Comparison of ENCODE assay signal across 8 mouse cellular contexts in the genomic region with DNA sequence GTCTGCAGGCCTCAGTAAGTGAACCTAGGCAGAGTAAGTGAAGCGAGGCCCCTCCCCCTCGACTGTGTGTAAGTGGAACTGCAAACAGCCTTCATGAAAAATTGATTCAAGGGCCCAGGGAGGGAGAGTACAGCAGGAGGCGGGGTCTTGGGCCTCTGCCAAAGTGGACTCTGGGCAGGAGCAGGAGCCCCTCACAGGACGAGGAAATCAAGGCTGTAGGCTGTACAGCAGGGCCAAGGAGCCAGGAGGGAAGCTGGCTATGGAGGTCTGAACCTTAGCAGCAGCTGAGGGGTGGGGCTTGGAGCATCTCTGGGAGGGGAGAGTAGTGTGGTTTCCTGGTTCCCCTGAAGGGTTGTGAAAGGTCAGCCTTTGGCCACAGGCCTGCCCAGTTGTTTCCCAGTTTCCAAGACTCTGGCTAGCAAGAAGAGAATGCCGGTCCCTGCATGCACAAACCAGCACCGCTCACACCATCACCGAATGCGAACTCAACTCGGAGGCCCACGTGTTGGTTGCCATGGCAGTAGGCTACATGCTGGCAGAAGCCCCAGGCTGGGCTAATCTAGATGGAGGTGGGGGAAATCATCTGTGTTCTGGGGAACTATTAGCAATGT. TPM values are rescaled to one million over a fixed set of nuclear protein-coding genes. Genes with fewer than 3 reads are reported as not detected.
DNase-seq lines count a peak whose midpoint lies in the region; ATAC-seq lines count a peak whose summit lies in the region.

No protein-coding gene starts in this region.

- H3K4me1 ChIP-seq in hindbrain, embryonic 10.5 days (replicated peaks): peaks cover 66% of the 10 kb centered on the region
- peaks cover 68% of the 10 kb centered on the region for H3K4me1 ChIP-seq in lung, embryonic 15.5 days
- peaks cover 48% of the 10 kb centered on the region for H3K4me1 ChIP-seq in neural tube, embryonic 15.5 days

- H3K4me2 ChIP-seq in lung, embryonic 15.5 days: peak overlapping the region; percentile 34
- peak overlapping the region; percentile 39 for H3K4me2 ChIP-seq in neural tube, embryonic 15.5 days

- H3K9ac ChIP-seq in lung, embryonic 15.5 days: peak overlapping the region; percentile 22; the same call in 1 of the 2 replicates
- H3K9ac ChIP-seq in neural tube, embryonic 15.5 days (replicated peaks): 0 out of 2 replicates have a peak overlapping the region, but pooled peaks have one; percentile 20

- peak; percentile 84 for DNase-seq in layer of hippocampus, adult 11-12 months (ENCODE audit: low spot score)
- no peak for DNase-seq in layer of hippocampus, adult 9-10 months (ENCODE audit: low spot score)
- peak; percentile 68 to 84 for DNase-seq in frontal cortex, adult 2 months (ENCODE audit: extremely low spot score in 1 of 2, low spot score in 1 of 2)
- peak; percentile 58 for DNase-seq in hindbrain, embryonic 10.5 days (ENCODE audit: low spot score)
- DNase-seq in layer of hippocampus, adult 8-10 months (ENCODE audit: low spot score in 2 of 2): peak; percentile 85 to 86
- no peak for DNase-seq in spleen, adult 18-20 months

- H3K27ac ChIP-seq in hindbrain, embryonic 10.5 days: peak overlapping the region; percentile 79
- peak overlapping the region; percentile 97 for H3K27ac ChIP-seq in lung, embryonic 15.5 days
- peak overlapping the region; percentile 84 for H3K27ac ChIP-seq in neural tube, embryonic 15.5 days (replicated peaks)

- no peaks in the 10 kb centered on the region for H3K36me3 ChIP-seq in hindbrain, embryonic 10.5 days
- H3K36me3 ChIP-seq in lung, embryonic 15.5 days: no peaks in the 10 kb centered on the region
- H3K36me3 ChIP-seq in neural tube, embryonic 15.5 days: no peaks in the 10 kb centered on the region

- peak overlapping the region; percentile 6; the same call in 1 of the 2 replicates for H3K4me3 ChIP-seq in hindbrain, embryonic 10.5 days
- H3K4me3 ChIP-seq in lung, embryonic 15.5 days: no peak overlapping the region
- H3K4me3 ChIP-seq in neural tube, embryonic 15.5 days (replicated peaks): no peak overlapping the region

- peak; percentile 77 for ATAC-seq in lung, embryonic 15.5 days (ENCODE audit: borderline replicate concordance, extremely low read depth, low FRiP score, low TSS enrichment)
- ATAC-seq in neural tube, embryonic 15.5 days (ENCODE audit: low FRiP score): peak; percentile 80

- H3K27me3 ChIP-seq in hindbrain, embryonic 10.5 days (ENCODE audit: insufficient read depth, poor library complexity, severe bottlenecking): peaks cover 5% of the 10 kb centered on the region; the same call in 1 of the 2 replicates
- H3K27me3 ChIP-seq in lung, embryonic 15.5 days: no peaks in the 10 kb centered on the region
- no peaks in the 10 kb centered on the region for H3K27me3 ChIP-seq in neural tube, embryonic 15.5 days (replicated peaks)

- no peaks in the 10 kb centered on the region for H3K9me3 ChIP-seq in hindbrain, embryonic 10.5 days
- no peaks in the 10 kb centered on the region for H3K9me3 ChIP-seq in lung, embryonic 15.5 days
- H3K9me3 ChIP-seq in neural tube, embryonic 15.5 days (replicated peaks): no peaks in the 10 kb centered on the region

- WGBS in hindbrain, embryonic 10.5 days: 24% methylated on average over 10 of the region's 10 CpGs
- WGBS in lung, embryonic 15.5 days: 6% methylated on average over 10 of the region's 10 CpGs
- WGBS in neural tube, embryonic 15.5 days: 11% methylated on average over 10 of the region's 10 CpGs

RNA-seq across cellular contexts. Expression of a gene that starts 3.4 kb away (rescaled TPM):
- polyA plus RNA-seq in frontal cortex, adult 2 months (2012; rRNA removed): 0.67 and 0.82 TPM in 2 replicates
- 0.50 and 0.77 TPM in 2 replicates for polyA plus RNA-seq in hindbrain, embryonic 10.5 days (2016; fragmentation: Nextera tagmentation; extraction: Ambion mirVana)
- under 1 TPM in 3 of 4 experiments, not detected in 1; 0.49 to 0.79 (median 0.73) TPM for total RNA-seq in layer of hippocampus, adult 8-10 months (2022)
- 0.38 and 0.56 TPM in 2 replicates for polyA plus RNA-seq in lung, embryonic 15.5 days (2015; fragmentation: Nextera tagmentation; extraction: Ambion mirVana)
- 0.64 and 1.4 TPM in 2 replicates for polyA plus RNA-seq in neural tube, embryonic 15.5 days (2015; fragmentation: Nextera tagmentation; extraction: Ambion mirVana)

RNA-seq across cellular contexts. Expression of a gene that starts 9.6 kb away (rescaled TPM):
- 1,138 and 1,210 TPM in 2 replicates for polyA plus RNA-seq in frontal cortex, adult 2 months (2012; rRNA removed)
- polyA plus RNA-seq in hindbrain, embryonic 10.5 days (2016; fragmentation: Nextera tagmentation; extraction: Ambion mirVana): 3,119 and 3,536 TPM in 2 replicates
- 1,000 to 10,000 TPM; 1,218 to 1,398 (median 1,309) TPM for total RNA-seq in layer of hippocampus, adult 8-10 months (2022)
- 2,618 and 2,638 TPM in 2 replicates for polyA plus RNA-seq in lung, embryonic 15.5 days (2015; fragmentation: Nextera tagmentation; extraction: Ambion mirVana)
- 3,602 and 3,776 TPM in 2 replicates for polyA plus RNA-seq in neural tube, embryonic 15.5 days (2015; fragmentation: Nextera tagmentation; extraction: Ambion mirVana)

RNA-seq across cellular contexts. Expression of a gene that starts 20.7 kb away (rescaled TPM):
- polyA plus RNA-seq in frontal cortex, adult 2 months (2012; rRNA removed): 27.6 and 27.8 TPM in 2 replicates
- 38.0 and 45.9 TPM in 2 replicates for polyA plus RNA-seq in hindbrain, embryonic 10.5 days (2016; fragmentation: Nextera tagmentation; extraction: Ambion mirVana)
- 10 to 100 TPM; 16.8 to 19.8 (median 18.7) TPM for total RNA-seq in layer of hippocampus, adult 8-10 months (2022)
- polyA plus RNA-seq in lung, embryonic 15.5 days (2015; fragmentation: Nextera tagmentation; extraction: Ambion mirVana): 36.9 and 37.4 TPM in 2 replicates
- polyA plus RNA-seq in neural tube, embryonic 15.5 days (2015; fragmentation: Nextera tagmentation; extraction: Ambion mirVana): 71.6 and 81.5 TPM in 2 replicates

Comparison
In these comparisons a context has a peak if more than half of its experiments do, and no peak if none do; other contexts are left out.
1. DNase-seq: peak in layer of hippocampus, adult 11-12 months (single experiment), frontal cortex, adult 2 months (2 of 2), hindbrain, embryonic 10.5 days (single experiment) and layer of hippocampus, adult 8-10 months (2 of 2); none in layer of hippocampus, adult 9-10 months (single experiment) and spleen, adult 18-20 months (0 of 2).
2. Peak in every context shown above with its lines, with median percentiles within 50 percentile points of each other: H3K27ac ChIP-seq.